Mouse (Mus musculus) heart, adult 9 months (tissue): Measurements from ENCODE around the gene Xrcc1.
"Not testable (repeated sequence)": the region's sequence is repeated elsewhere in the genome, so short reads cannot be mapped to it uniquely, and the experiment has no call there.

Experiments used
- DNase-seq, 2 experiments: peaks; one replicate each; pipeline ENCODE4 v3.0.0; 2022; ENCODE audit warnings: low spot score in 2 of 2

Gene Xrcc1

GRCm38 (mm10) chr7:24546068-24546614, at the start of gene Xrcc1, which contains the start of gene Pinlyp:
Gene Xrcc1 (plus strand): TSS chr7:24546289.
Gene Pinlyp (minus strand): TSS chr7:24546118.
- DNase-seq: no peak

GRCm38 (mm10) chr7:24499856-24500577, 46.1 kb upstream of the Xrcc1 start:
- DNase-seq: no peak

GRCm38 (mm10) chr7:24500929-24501328, 45.2 kb upstream of the Xrcc1 start:
- DNase-seq: no peak

- no peak for DNase-seq
Observed at GRCm38 (mm10) chr7:24501492-24501891, 44.6 kb upstream of the Xrcc1 start.

GRCm38 (mm10) chr7:24504004-24504403, 42.1 kb upstream of the Xrcc1 start:
- DNase-seq: no peak

- no peak for DNase-seq
Observed at GRCm38 (mm10) chr7:24504868-24505267, 41.2 kb upstream of the Xrcc1 start.

GRCm38 (mm10) chr7:24505447-24506064, 40.5 kb upstream of the Xrcc1 start:
- DNase-seq: no peak

- peak; percentile 19 to 35 for DNase-seq
Observed at GRCm38 (mm10) chr7:24506065-24506459, 40.0 kb upstream of the Xrcc1 start.

GRCm38 (mm10) chr7:24506476-24506837, 39.6 kb upstream of the Xrcc1 start:
- DNase-seq: peak; percentile 51 to 64

- peak; percentile 85 for DNase-seq
Observed at GRCm38 (mm10) chr7:24506838-24507725, 39.0 kb upstream of the Xrcc1 start, which contains the start of gene Zfp428. Gene Zfp428 (plus strand): TSS chr7:24507006.

GRCm38 (mm10) chr7:24507726-24508114, 38.4 kb upstream of the Xrcc1 start:
- no peak for DNase-seq

GRCm38 (mm10) chr7:24512355-24512754, 33.7 kb upstream of the Xrcc1 start, which contains the start of gene AC161166.1:
Gene AC161166.1 (minus strand): TSS chr7:24512455.
- no peak for DNase-seq

GRCm38 (mm10) chr7:24516319-24516718, 29.8 kb upstream of the Xrcc1 start:
- not testable (repeated sequence) for DNase-seq

GRCm38 (mm10) chr7:24517077-24517476, 29.0 kb upstream of the Xrcc1 start:
- no peak for DNase-seq

GRCm38 (mm10) chr7:24517654-24518053, 28.4 kb upstream of the Xrcc1 start:
- peak in 1 of 2 experiments; percentile 38 for DNase-seq

- no peak for DNase-seq
Observed at GRCm38 (mm10) chr7:24519130-24519529, 27.0 kb upstream of the Xrcc1 start.

GRCm38 (mm10) chr7:24520054-24520453, 26.0 kb upstream of the Xrcc1 start:
- not testable (repeated sequence) for DNase-seq

- DNase-seq: no peak
Observed at GRCm38 (mm10) chr7:24522805-24523204, 23.3 kb upstream of the Xrcc1 start.

GRCm38 (mm10) chr7:24523723-24524122, 22.4 kb upstream of the Xrcc1 start:
- no peak for DNase-seq

- no peak for DNase-seq
Observed at GRCm38 (mm10) chr7:24524978-24525377, 21.1 kb upstream of the Xrcc1 start.

GRCm38 (mm10) chr7:24525686-24526420, 20.2 kb upstream of the Xrcc1 start:
- no peak for DNase-seq
